Mouse (Mus musculus): ENCODE measurements around the gene Nelfb. TPM values are rescaled to one million over a fixed set of nuclear protein-coding genes. Genes with fewer than 3 reads are reported as not detected.

Gene Nelfb
- polyA plus RNA-seq, 1 experiment from 2014 or later = 22.3 TPM

DNA sequence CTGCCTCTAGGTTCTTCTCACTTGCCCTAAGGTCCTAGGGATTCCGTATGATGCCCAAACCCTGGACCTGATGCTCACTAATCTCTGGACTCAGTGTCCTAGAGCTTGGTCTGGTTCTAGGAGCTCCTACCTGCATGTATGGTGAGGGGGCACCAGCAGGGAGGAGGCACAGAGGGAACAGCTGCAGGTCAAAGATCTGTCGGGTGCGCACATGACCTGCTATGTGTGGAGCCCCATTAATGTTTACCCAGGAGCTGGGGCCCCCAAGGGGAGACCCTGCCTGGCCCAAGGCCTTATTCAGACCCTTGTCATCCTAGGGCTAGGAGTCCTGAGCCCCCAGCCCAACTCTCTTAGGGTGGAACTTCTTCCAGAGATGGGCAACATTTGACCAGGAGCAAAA lies 22.8 kb upstream of the Nelfb start, which contains the start of gene Slc34a3:
TSS of gene Slc34a3 (minus strand) at position 315 of the 400 bp plus-strand sequence.
- Histone ChIP-seq H3K36me3 (replicated peaks; ENCODE audit: insufficient read depth, low read length) (no peaks in the 10 kb centered on the region), H3K27ac (ENCODE audit: low read depth) (no peak within 1 kb of the TSS), H3K27me3 (ENCODE audit: insufficient read depth, low read length) (no peaks in the 10 kb centered on the region), H3K4me3 (ENCODE audit: low read depth, low read length) (no peak within 1 kb of the TSS), H3K9me3 (ENCODE audit: low read length) (no peaks in the 10 kb centered on the region), H3K4me1 (ENCODE audit: insufficient read depth) (peaks cover under 1% of the 10 kb centered on the region; the same call in 1 of the 2 replicates), H3K4me2 (ENCODE audit: low read depth, low read length) (no peak within 1 kb of the TSS), H3K9ac (replicated peaks) (no peak within 1 kb of the TSS)
- DNase-seq = no peak
- WGBS (ENCODE audit: insufficient replicate concordance) = 60% methylated on average over 3 of the region's 3 CpGs
- no peak for ATAC-seq
- no peak for TF ChIP-seq CTCF (IDR thresholded peaks at IDR 0.05; ENCODE audit: low read depth)
- TF ChIP-seq EP300 (IDR thresholded peaks at IDR 0.05; ENCODE audit: low read depth) = no peak

DNA sequence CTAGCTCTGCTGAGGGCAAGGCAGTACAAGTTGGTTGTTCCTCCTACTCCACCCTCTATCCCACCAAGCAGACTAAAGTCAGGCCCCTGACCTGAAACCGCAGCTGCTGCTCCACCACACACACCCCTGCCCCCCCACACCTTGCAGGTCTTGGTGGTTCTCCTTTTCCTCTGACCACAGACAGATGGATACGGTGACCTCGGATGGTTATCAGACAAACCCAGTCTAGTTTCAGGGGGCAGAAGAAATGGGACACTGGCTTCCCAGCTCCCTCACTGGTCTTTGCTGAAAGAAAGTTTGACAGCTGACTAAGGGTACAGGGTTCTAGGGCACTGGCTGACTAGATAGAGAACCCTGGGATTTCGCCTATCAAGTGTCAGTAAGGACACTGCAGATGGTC lies 22.1 kb upstream of the Nelfb start:
- H3K4me2 ChIP-seq (ENCODE audit: low read depth, low read length) = no peak overlapping the region

DNA sequence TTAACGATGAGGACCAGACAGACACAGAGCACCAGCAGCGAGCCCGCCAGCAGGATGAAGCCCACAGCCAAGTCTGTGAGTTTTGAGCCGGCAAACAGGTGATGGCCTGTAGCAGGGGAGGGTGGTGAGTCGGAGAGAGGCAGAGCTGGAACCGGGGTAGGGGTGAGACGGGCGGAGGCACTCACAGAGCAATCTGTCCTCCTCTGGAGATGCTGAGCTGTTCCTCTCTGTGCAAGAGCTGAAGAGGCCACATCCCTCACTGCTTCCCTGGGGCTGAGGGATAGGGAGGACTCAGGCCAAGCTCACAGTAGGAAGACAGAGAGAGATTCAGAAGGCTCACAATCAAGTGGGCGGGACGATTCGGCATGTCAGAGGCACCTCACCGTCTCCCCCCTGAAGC lies 19.7 kb upstream of the Nelfb start:
- Histone ChIP-seq H3K27me3 (ENCODE audit: insufficient read depth, low read length) (no peaks in the 10 kb centered on the region), H3K36me3 (replicated peaks; ENCODE audit: insufficient read depth, low read length) (no peaks in the 10 kb centered on the region), H3K4me3 (ENCODE audit: low read depth, low read length) (no peak overlapping the region), H3K4me2 (ENCODE audit: low read depth, low read length) (no peak overlapping the region), H3K27ac (ENCODE audit: low read depth) (no peak overlapping the region), H3K9ac (replicated peaks) (no peak overlapping the region), H3K9me3 (ENCODE audit: low read length) (no peaks in the 10 kb centered on the region), H3K4me1 (ENCODE audit: insufficient read depth) (peaks cover 6% of the 10 kb centered on the region)
- TF ChIP-seq CTCF (IDR thresholded peaks at IDR 0.05; ENCODE audit: low read depth) = no peak
- TF ChIP-seq EP300 (IDR thresholded peaks at IDR 0.05; ENCODE audit: low read depth) = no peak
- DNase-seq (no peak), ATAC-seq (no peak)
- 59% methylated on average over 12 of the region's 12 CpGs for WGBS (ENCODE audit: insufficient replicate concordance)

More for the DNA sequence above, 22.1 kb upstream of the Nelfb start:
- Histone ChIP-seq H3K27ac (ENCODE audit: low read depth) (no peak overlapping the region), H3K9ac (replicated peaks) (no peak overlapping the region), H3K4me3 (ENCODE audit: low read depth, low read length) (no peak overlapping the region), H3K9me3 (ENCODE audit: low read length) (no peaks in the 10 kb centered on the region), H3K27me3 (ENCODE audit: insufficient read depth, low read length) (no peaks in the 10 kb centered on the region), H3K36me3 (replicated peaks; ENCODE audit: insufficient read depth, low read length) (no peaks in the 10 kb centered on the region), H3K4me1 (ENCODE audit: insufficient read depth) (peaks cover 4% of the 10 kb centered on the region)
- peak; percentile 33 for DNase-seq
- TF ChIP-seq EP300 (IDR thresholded peaks at IDR 0.05; ENCODE audit: low read depth) (no peak), CTCF (IDR thresholded peaks at IDR 0.05; ENCODE audit: low read depth) (no peak)
- WGBS (ENCODE audit: insufficient replicate concordance) = 34% methylated on average over 4 of the region's 4 CpGs
- ATAC-seq = no peak

DNA sequence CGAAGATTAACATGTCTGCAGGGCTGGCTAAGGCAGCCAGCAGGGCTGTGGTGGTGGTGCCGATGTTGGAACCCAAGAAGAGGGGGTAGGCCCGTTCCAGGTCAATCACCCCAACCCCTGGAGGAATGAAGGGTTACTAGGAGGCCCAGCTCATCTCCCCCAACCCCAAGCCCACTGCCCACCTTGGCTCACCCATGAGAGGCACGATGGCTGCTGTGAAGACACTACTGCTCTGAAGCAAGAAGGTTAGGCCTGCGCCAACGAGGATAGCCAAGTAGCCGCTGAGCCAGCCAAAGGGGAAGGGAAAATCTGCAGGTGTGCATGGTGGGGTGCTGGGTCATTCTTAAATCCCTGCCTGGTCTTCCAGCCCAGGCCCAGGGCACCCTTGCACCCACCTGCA lies 19.3 kb upstream of the Nelfb start:
- Histone ChIP-seq H3K36me3 (replicated peaks; ENCODE audit: insufficient read depth, low read length) (no peaks in the 10 kb centered on the region), H3K4me3 (ENCODE audit: low read depth, low read length) (no peak overlapping the region), H3K4me1 (ENCODE audit: insufficient read depth) (peaks cover 10% of the 10 kb centered on the region), H3K9ac (replicated peaks) (no peak overlapping the region), H3K27ac (ENCODE audit: low read depth) (no peak overlapping the region), H3K4me2 (ENCODE audit: low read depth, low read length) (no peak overlapping the region), H3K27me3 (ENCODE audit: insufficient read depth, low read length) (no peaks in the 10 kb centered on the region), H3K9me3 (ENCODE audit: low read length) (no peaks in the 10 kb centered on the region)
- WGBS (ENCODE audit: insufficient replicate concordance) = 83% methylated on average over 7 of the region's 7 CpGs
- TF ChIP-seq EP300 (IDR thresholded peaks at IDR 0.05; ENCODE audit: low read depth) = no peak
- DNase-seq = no peak
- ATAC-seq = no peak

DNA sequence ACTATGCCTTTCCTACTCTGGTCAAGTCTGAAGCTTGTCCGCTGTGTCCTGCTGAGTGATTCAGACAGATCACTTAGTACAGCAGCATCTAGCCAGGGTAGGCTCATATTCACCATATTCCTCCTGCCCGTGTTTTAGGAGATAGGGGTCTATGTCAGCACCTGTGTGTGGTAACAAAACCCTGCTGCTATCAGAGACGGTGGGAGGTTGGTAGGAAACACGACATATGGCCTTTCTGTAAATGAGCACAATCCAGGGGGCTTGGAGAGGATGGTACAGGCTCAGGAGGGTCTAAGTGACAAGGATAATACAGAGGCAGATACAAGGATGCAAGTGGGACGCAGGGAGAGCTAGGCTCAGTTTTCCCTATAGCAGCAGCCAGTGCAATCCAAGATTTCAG lies 18.3 kb upstream of the Nelfb start:
- Histone ChIP-seq H3K27ac (ENCODE audit: low read depth) (no peak overlapping the region), H3K4me2 (ENCODE audit: low read depth, low read length) (no peak overlapping the region), H3K4me3 (ENCODE audit: low read depth, low read length) (no peak overlapping the region), H3K9ac (replicated peaks) (no peak overlapping the region), H3K9me3 (ENCODE audit: low read length) (no peaks in the 10 kb centered on the region), H3K4me1 (ENCODE audit: insufficient read depth) (peaks cover 13% of the 10 kb centered on the region), H3K36me3 (replicated peaks; ENCODE audit: insufficient read depth, low read length) (no peaks in the 10 kb centered on the region), H3K27me3 (ENCODE audit: insufficient read depth, low read length) (no peaks in the 10 kb centered on the region)
- ATAC-seq = no peak
- DNase-seq = no peak
- 81% methylated on average over 5 of the region's 5 CpGs for WGBS (ENCODE audit: insufficient replicate concordance)
- TF ChIP-seq CTCF (IDR thresholded peaks at IDR 0.05; ENCODE audit: low read depth) (no peak), EP300 (IDR thresholded peaks at IDR 0.05; ENCODE audit: low read depth) (no peak)

DNA sequence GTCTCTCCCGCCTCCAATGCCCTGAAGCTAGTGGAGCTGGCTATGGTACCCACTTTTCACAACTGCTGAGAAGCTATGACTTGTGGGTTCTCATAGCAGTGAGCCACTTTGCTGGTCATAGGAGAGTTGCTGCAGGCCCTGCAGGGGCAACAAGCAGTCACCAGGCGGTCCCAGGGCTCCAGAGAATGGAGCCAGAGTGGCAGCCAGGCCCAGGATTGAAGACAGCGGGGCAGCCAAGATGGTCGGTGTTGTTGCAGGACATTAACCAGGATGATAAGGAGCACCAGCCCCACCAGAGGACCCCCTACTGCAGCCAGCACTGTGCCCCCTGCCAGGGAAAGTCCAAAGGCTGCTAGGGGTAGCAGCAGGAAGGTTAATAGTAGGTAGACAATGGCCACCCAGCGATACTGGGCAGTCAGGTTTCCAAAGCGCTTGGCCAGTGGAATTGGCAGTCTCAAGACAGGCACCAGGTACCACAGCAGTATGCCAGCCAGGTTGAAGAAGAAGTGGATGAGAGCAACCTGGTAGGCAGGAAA lies 17.8 kb upstream of the Nelfb start:
- H3K4me3 ChIP-seq (ENCODE audit: low read depth, low read length) = no peak overlapping the region
- DNase-seq (no peak), ATAC-seq (no peak)
- no peaks in the 10 kb centered on the region for H3K27me3 ChIP-seq (ENCODE audit: insufficient read depth, low read length)
- peak overlapping the region; percentile 62 for H3K4me2 ChIP-seq (ENCODE audit: low read depth, low read length)
- peaks cover 13% of the 10 kb centered on the region for H3K4me1 ChIP-seq (ENCODE audit: insufficient read depth)
- TF ChIP-seq EP300 (IDR thresholded peaks at IDR 0.05; ENCODE audit: low read depth) (no peak), CTCF (IDR thresholded peaks at IDR 0.05; ENCODE audit: low read depth) (no peak)
- 64% methylated on average over 6 of the region's 6 CpGs for WGBS (ENCODE audit: insufficient replicate concordance)
- H3K27ac ChIP-seq (ENCODE audit: low read depth) = peak overlapping the region; percentile 74; the same call in 1 of the 2 replicates
- H3K9me3 ChIP-seq (ENCODE audit: low read length) = no peaks in the 10 kb centered on the region
- no peaks in the 10 kb centered on the region for H3K36me3 ChIP-seq (replicated peaks; ENCODE audit: insufficient read depth, low read length)
- no peak overlapping the region for H3K9ac ChIP-seq (replicated peaks)
